Mouse (Mus musculus) MEL (cell line): Measurements from ENCODE around the gene Ddx18. TPM values are rescaled to one million over a fixed set of nuclear protein-coding genes. Genes with fewer than 3 reads are reported as not detected.

Experiments
- DNase-seq: peaks from one replicate; pipeline ENCODE4 v3.0.0; 2011; ENCODE audit warnings: low read depth, low spot score
- H3K27ac ChIP-seq: 2 replicates; pipeline ENCODE4 v1.5.1; 2012; ENCODE audit warnings: low read depth, mild to moderate bottlenecking, control low read depth, low read length, moderate library complexity; ENCODE audit not compliant: control insufficient read depth
- H3K27me3 ChIP-seq, 2 experiments: fragments of 150-350 bp in 1 of 2; sonication (generic) in 1 of 2; 2 replicates each; pipeline ENCODE4 v1.6.1; 2012; ENCODE audit warnings: low read length in 2 of 2, mild to moderate bottlenecking in 2 of 2, improper control_type of control experiment in 1 of 2, moderate library complexity in 1 of 2; ENCODE audit not compliant: insufficient read depth in 2 of 2, control insufficient read depth in 1 of 2
- H3K36me3 ChIP-seq, 2 experiments: 2 replicates each; pipeline ENCODE4 v1.6.1; 2012 to 2014; ENCODE audit warnings: low read length in 2 of 2, improper control_type of control experiment in 1 of 2, inconsistent platforms in 1 of 2, mild to moderate bottlenecking in 1 of 2; ENCODE audit not compliant: insufficient read depth in 2 of 2, control insufficient read depth in 1 of 2
- H3K4me1 ChIP-seq, 2 experiments: fragments of 150-350 bp in 1 of 2; sonication (generic) in 1 of 2; 2 replicates each; pipeline ENCODE4 v1.6.1; 2012; ENCODE audit warnings: low read length in 2 of 2, improper control_type of control experiment in 1 of 2, mild to moderate bottlenecking in 1 of 2; ENCODE audit not compliant: insufficient read depth in 2 of 2, control insufficient read depth in 1 of 2
- H3K4me3 ChIP-seq, 2 experiments: fragments of 150-350 bp in 1 of 2; sonication (generic) in 1 of 2; 2 replicates each; pipeline ENCODE4 v1.5.1; 2012; ENCODE audit warnings: low read depth in 2 of 2, low read length in 2 of 2, mild to moderate bottlenecking in 2 of 2, moderate library complexity in 2 of 2, control low read depth in 1 of 2, improper control_type of control experiment in 1 of 2; ENCODE audit not compliant: control insufficient read depth in 1 of 2, insufficient read depth in 1 of 2
- H3K79me2 ChIP-seq: 2 replicates; pipeline ENCODE4 v1.6.1; 2012; ENCODE audit warnings: mild to moderate bottlenecking, low read length, moderate library complexity; ENCODE audit not compliant: control insufficient read depth, poor library complexity, insufficient read depth
- H3K9ac ChIP-seq: 2 replicates; pipeline ENCODE4 v1.6.1; 2012; ENCODE audit warnings: low read depth, mild to moderate bottlenecking, control low read depth, low read length, moderate library complexity; ENCODE audit not compliant: control insufficient read depth, poor library complexity, severe bottlenecking
- H3K9me3 ChIP-seq: fragments of 150-350 bp; sonication (generic); replicated peaks from 2 replicates; pipeline ENCODE4 v1.6.1; 2012; ENCODE audit warnings: mild to moderate bottlenecking, low read length, improper control_type of control experiment, moderate library complexity; ENCODE audit not compliant: insufficient read depth
- BHLHE40 ChIP-seq: IDR thresholded peaks from 2 replicates; pipeline ENCODE4 v1.6.1; 2012; ENCODE audit warnings: low read depth, mild to moderate bottlenecking, inconsistent platforms, low read length, improper control_type of control experiment, borderline replicate concordance
- CTCF ChIP-seq, 3 experiments: IDR thresholded peaks in 2 of 3; conservative IDR thresholded peaks in 1 of 3; 2 replicates each; pipeline ENCODE4 v1.5.1; 2011 to 2012; ENCODE audit warnings: low read length in 3 of 3, low read depth in 2 of 3, mild to moderate bottlenecking in 2 of 3, improper control_type of control experiment in 1 of 3, inconsistent platforms in 1 of 3, mixed read lengths in 1 of 3, moderate library complexity in 1 of 3; ENCODE audit not compliant: control insufficient read depth in 1 of 3, insufficient read depth in 1 of 3, poor library complexity in 1 of 3, severe bottlenecking in 1 of 3
- EP300 ChIP-seq, 2 experiments: IDR thresholded peaks; 2 replicates each; pipeline ENCODE4 v1.6.1; 2011; ENCODE audit warnings: improper control_type of control experiment in 2 of 2, low read length in 2 of 2, low read depth in 1 of 2, mild to moderate bottlenecking in 1 of 2
- HCFC1 ChIP-seq: IDR thresholded peaks from 2 replicates; pipeline ENCODE4 v1.6.1; 2012; ENCODE audit warnings: low read depth, mild to moderate bottlenecking, inconsistent platforms, low read length, improper control_type of control experiment, moderate library complexity
- MXI1 ChIP-seq: IDR thresholded peaks from 2 replicates; pipeline ENCODE4 v1.6.1; 2011; ENCODE audit warnings: mild to moderate bottlenecking, low read depth, low read length, improper control_type of control experiment
- MYC ChIP-seq: IDR thresholded peaks from 2 replicates; pipeline ENCODE4 v1.6.1; 2011; ENCODE audit warnings: low read depth, mild to moderate bottlenecking, low read length, improper control_type of control experiment, moderate library complexity
- NELFE ChIP-seq: IDR thresholded peaks from 2 replicates; pipeline ENCODE4 v1.6.1; 2011; ENCODE audit warnings: low read depth, low read length, improper control_type of control experiment
- NRF1 ChIP-seq: IDR thresholded peaks from 2 replicates; pipeline ENCODE4 v1.6.1; 2014; ENCODE audit warnings: low read depth, mild to moderate bottlenecking, inconsistent platforms, low read length, improper control_type of control experiment, moderate library complexity; ENCODE audit not compliant: poor library complexity, insufficient read depth, severe bottlenecking
- POLR2AphosphoS2 ChIP-seq: IDR thresholded peaks from 2 replicates; pipeline ENCODE4 v1.6.1; 2011; ENCODE audit warnings: low read length, improper control_type of control experiment
- POLR2AphosphoS5 ChIP-seq: IDR thresholded peaks from 2 replicates; pipeline ENCODE4 v1.6.1; 2012; ENCODE audit warnings: low read depth, borderline replicate concordance, mild to moderate bottlenecking, inconsistent platforms, low read length, moderate library complexity, mixed read lengths
- RAD21 ChIP-seq: IDR thresholded peaks from 2 replicates; pipeline ENCODE4 v1.6.1; 2011; ENCODE audit warnings: mild to moderate bottlenecking, low read depth, low read length, improper control_type of control experiment
- TCF12 ChIP-seq: IDR thresholded peaks from 2 replicates; pipeline ENCODE4 v1.6.1; 2014; ENCODE audit warnings: low read depth, mild to moderate bottlenecking, inconsistent platforms, low read length, improper control_type of control experiment, moderate library complexity
- USF2 ChIP-seq, 2 experiments: IDR thresholded peaks; 2 replicates each; pipeline ENCODE4 v1.6.1; 2011 to 2012; ENCODE audit warnings: improper control_type of control experiment in 2 of 2, low read length in 2 of 2, borderline replicate concordance in 1 of 2, inconsistent platforms in 1 of 2, low read depth in 1 of 2, mild to moderate bottlenecking in 1 of 2; ENCODE audit not compliant: insufficient read depth in 1 of 2
- polyA plus RNA-seq, 2 experiments: library from polyadenylated mRNA; stranded (reverse) in 1 of 2; unstranded in 1 of 2; fragments of >175 nt in 1 of 2; fragments of >200 nt in 1 of 2; gene quantifications; 2 replicates each; pipeline versions ENCODE4 v1.2.1 to v1.2.4; 2012; ENCODE audit warnings: low replicate concordance in 2 of 2, low read depth in 1 of 2; ENCODE audit not compliant: insufficient read length in 2 of 2, insufficient read depth in 1 of 2, missing spikeins in 1 of 2
- total RNA-seq: library from RNA; depleted of rRNA; stranded (reverse); fragments of 300-350 nt; gene quantifications from 2 replicates; pipeline ENCODE4 v1.2.3, GENCODE M21; 2012

The Ddx18 gene
- total and polyA plus RNA-seq, 3 experiments: 125 to 185 TPM; not detected in 1

- Histone ChIP-seq H3K4me3 (no peak overlapping the region), H3K9ac (no peak overlapping the region), H3K36me3 (no peaks in the 10 kb centered on the region), H3K27me3 (no peaks in the 10 kb centered on the region), H3K27ac (no peak overlapping the region), H3K79me2 (no peaks in the 10 kb centered on the region), H3K9me3 (no peaks in the 10 kb centered on the region), H3K4me1 (no peaks in the 10 kb centered on the region)
- TF ChIP-seq POLR2AphosphoS5 (no peak), NELFE (no peak), NRF1 (no peak), EP300 (IDR thresholded peaks at IDR 0.05; ENCODE audit: low read depth in 1 of 2, low read length in 2 of 2) (no peak), POLR2AphosphoS2 (no peak), MYC (no peak)
- no peak for DNase-seq
Measured at GRCm38 (mm10) chr1:121601893-121602292, 34.1 kb upstream of the Ddx18 start.

GRCm38 (mm10) chr1:121601084-121601483 is 33.3 kb upstream of the Ddx18 start:
- H3K79me2 ChIP-seq: no peaks in the 10 kb centered on the region
- H3K27ac ChIP-seq: no peak overlapping the region
- no peaks in the 10 kb centered on the region for H3K4me1 ChIP-seq
- no peak overlapping the region for H3K4me3 ChIP-seq
- H3K27me3 ChIP-seq: no peaks in the 10 kb centered on the region
- H3K9me3 ChIP-seq: no peaks in the 10 kb centered on the region
- H3K9ac ChIP-seq: no peak overlapping the region
- peak; percentile 30 for DNase-seq
- TF ChIP-seq HCFC1 (no peak), RAD21 (peak; percentile 29), MXI1 (no peak), CTCF (IDR thresholded peaks at IDR 0.05 in 2 of 3, conservative IDR thresholded peaks at IDR 0.05 in 1 of 3; ENCODE audit: control insufficient read depth in 1 of 3, insufficient read depth in 1 of 3, low read depth in 2 of 3, low read length in 3 of 3, poor library complexity in 1 of 3, severe bottlenecking in 1 of 3) (peak; percentile 17 to 41 (median 27); a peak in 4 of 6 replicates), BHLHE40 (no peak), TCF12 (no peak), USF2 (IDR thresholded peaks at IDR 0.05; ENCODE audit: borderline replicate concordance in 1 of 2, insufficient read depth in 1 of 2, low read depth in 1 of 2, low read length in 2 of 2) (no peak)
- H3K36me3 ChIP-seq: no peaks in the 10 kb centered on the region

GRCm38 (mm10) chr1:121598421-121598820 is 30.6 kb upstream of the Ddx18 start:
- Histone ChIP-seq H3K4me1 (no peaks in the 10 kb centered on the region), H3K9me3 (no peaks in the 10 kb centered on the region), H3K79me2 (no peaks in the 10 kb centered on the region), H3K9ac (no peak overlapping the region), H3K27me3 (no peaks in the 10 kb centered on the region), H3K4me3 (no peak overlapping the region), H3K27ac (no peak overlapping the region), H3K36me3 (no peaks in the 10 kb centered on the region)
- no peak for TF ChIP-seq EP300 (IDR thresholded peaks at IDR 0.05; ENCODE audit: low read depth in 1 of 2, low read length in 2 of 2)
- DNase-seq: no peak
